Mouse (Mus musculus) cerebellum, adult 2 months (tissue): ENCODE results near the gene Dcst2. TPM values are rescaled to one million over a fixed set of nuclear protein-coding genes. Genes with fewer than 3 reads are reported as not detected.
A peak's percentile ranks its signal among the peaks of the same experiment; 100 is the strongest.

Experiments
- DNase-seq, 2 experiments: peaks; one replicate each; pipeline ENCODE4 v3.0.0; 2021
- H3K27ac ChIP-seq: fragments of 200-500 bp; 2 replicates; pipeline ENCODE4 v1.5.1; 2012; ENCODE audit warnings: low read length, control low read depth, inconsistent platforms; ENCODE audit not compliant: insufficient read depth
- H3K27me3 ChIP-seq: fragments of 200-500 bp; 2 replicates; pipeline ENCODE4 v1.6.1; 2012; ENCODE audit warnings: inconsistent platforms, mild to moderate bottlenecking, low read length, moderate library complexity; ENCODE audit not compliant: control insufficient read depth, insufficient read depth
- H3K4me1 ChIP-seq: fragments of 200-500 bp; 2 replicates; pipeline ENCODE4 v1.6.1; 2011; ENCODE audit warnings: low read length; ENCODE audit not compliant: control insufficient read depth, insufficient read depth
- H3K4me3 ChIP-seq: fragments of 200-500 bp; replicated peaks from 2 replicates; pipeline ENCODE3; 2011; ENCODE audit warnings: mild to moderate bottlenecking, low read depth, low read length, control low read depth; ENCODE audit not compliant: insufficient read depth
- CTCF ChIP-seq: fragments of 200-500 bp; IDR thresholded peaks from 2 replicates; pipeline ENCODE4 v1.5.1; 2011; ENCODE audit warnings: low read depth, mild to moderate bottlenecking, control low read depth, low read length, moderate library complexity, borderline replicate concordance; ENCODE audit not compliant: insufficient read depth
- POLR2A ChIP-seq: fragments of 200-500 bp; IDR thresholded peaks from 2 replicates; pipeline ENCODE4 v1.6.1; 2011; ENCODE audit warnings: low read length, control low read depth, borderline replicate concordance; ENCODE audit not compliant: insufficient read depth
- WGBS: fragments of 180-500 bp; shearing (Covaris S2); methylation state at CpG from one replicate; pipeline ENCODE4 v1.1.7; 2018; 5-methylcytosine and 5-hydroxymethylcytosine counted together
- polyA plus RNA-seq: library from polyadenylated mRNA; depleted of rRNA; stranded (reverse); fragments of >200 nt; gene quantifications from 2 replicates; pipeline ENCODE4 v1.2.3, GENCODE M21; 2012

Gene Dcst2
- polyA plus RNA-seq, 1 experiment: 0.36 TPM

DNA sequence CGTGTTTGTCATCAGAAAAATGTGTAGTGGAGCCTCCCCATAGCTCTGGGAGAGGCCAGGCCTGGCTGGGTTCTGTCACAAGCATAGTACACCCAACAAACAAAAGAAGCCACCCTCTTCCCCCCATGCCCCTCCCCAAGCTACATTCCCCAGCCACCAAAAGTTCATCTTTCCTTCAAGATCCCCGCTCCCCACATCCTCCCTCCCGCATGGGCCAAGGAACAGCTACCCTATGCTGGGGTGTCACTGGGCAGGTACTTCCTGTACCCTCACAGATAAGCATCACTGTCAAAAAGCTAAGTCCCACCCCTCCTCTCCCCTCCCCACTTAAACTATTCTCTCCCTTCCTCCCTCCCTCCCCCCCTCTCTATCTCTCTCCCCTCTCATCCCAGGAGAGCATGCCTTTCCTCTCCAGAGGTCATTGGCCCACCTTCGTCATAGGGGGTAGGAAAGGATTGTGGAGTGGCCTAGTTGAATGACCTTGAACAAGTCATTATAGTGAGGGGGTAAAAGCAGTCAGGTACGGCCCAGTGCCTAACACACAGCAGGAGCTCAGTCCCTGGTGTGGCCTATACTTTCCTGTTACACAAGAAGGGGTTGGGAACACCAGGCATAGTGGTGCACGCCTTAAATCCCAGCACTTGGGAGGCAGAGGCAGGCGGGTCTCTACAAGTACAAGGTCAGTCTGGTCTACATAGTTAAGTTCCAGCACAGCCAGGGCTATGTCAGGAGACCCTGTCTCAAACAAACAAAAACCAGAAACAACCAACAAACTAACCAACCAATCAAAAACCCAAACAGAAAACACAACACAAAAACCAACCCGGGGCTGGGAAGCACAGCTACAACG lies 20.5 kb downstream of the Dcst2 start:
- H3K27ac ChIP-seq: no peak overlapping the region
- peak in 1 of 2 experiments; percentile 4 for DNase-seq
- no peaks in the 10 kb centered on the region for H3K27me3 ChIP-seq
- 92% methylated on average over 9 of the region's 9 CpGs for WGBS
- peaks cover 17% of the 10 kb centered on the region for H3K4me1 ChIP-seq
- TF ChIP-seq CTCF (no peak), POLR2A (no peak)
- H3K4me3 ChIP-seq: no peak overlapping the region

DNA sequence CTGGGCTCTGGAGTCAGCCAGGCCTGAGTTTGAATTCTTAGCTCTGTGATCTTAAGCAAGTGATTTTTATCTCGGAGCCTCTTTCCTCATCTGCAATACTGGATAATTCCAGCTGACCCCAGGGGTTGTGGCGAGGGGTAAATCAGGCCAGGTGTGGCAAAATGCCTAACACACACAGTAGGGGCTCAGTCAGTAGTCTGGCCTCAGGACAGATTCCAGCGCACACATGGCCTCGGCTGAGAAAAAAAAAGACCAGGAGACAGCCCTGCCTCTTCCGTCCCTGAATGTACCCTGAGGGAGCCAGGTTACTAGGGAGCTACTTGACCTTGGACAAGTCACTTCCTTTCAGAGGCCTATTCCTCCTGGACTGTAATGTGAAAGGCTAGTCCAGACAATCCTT lies 21.2 kb downstream of the Dcst2 start:
- Histone ChIP-seq H3K4me1 (peaks cover 23% of the 10 kb centered on the region), H3K4me3 (no peak overlapping the region), H3K27me3 (no peaks in the 10 kb centered on the region), H3K27ac (no peak overlapping the region)
- peak in 1 of 2 experiments; percentile 9 for DNase-seq
- WGBS: 44% methylated on average over 5 of the region's 5 CpGs
- TF ChIP-seq POLR2A (no peak), CTCF (no peak)

DNA sequence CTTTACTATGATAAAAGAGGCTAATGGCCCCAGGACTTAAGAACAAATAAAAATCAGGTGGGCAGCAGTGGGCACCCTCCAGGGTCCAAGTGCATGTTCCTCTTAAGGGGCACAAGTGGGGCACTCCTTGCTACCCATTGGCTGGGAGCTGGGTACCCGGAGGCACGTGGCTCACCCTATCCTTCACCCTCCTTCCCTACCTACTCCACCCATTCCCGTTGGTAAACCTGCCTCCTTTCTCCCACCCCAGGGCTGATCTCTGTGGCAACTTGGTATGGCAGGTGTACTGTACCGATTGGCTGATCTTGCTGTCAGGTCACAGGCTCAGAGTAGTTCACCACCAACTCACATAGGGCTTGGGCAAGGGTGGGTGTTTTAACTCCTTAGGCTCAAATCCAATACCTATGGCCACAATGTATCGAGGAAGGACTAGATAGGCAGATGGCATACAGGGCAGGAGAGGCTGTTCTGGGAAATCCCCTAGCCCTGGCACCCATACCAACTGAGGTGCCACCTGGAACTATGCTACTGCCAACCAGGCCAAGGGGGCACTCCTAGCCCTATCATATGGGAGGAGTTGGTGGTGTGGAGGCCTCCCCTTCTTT lies 22.0 kb downstream of the Dcst2 start:
- WGBS: 51% methylated on average over 5 of the region's 5 CpGs
- Histone ChIP-seq H3K27me3 (no peaks in the 10 kb centered on the region), H3K4me1 (peaks cover 28% of the 10 kb centered on the region), H3K4me3 (no peak overlapping the region), H3K27ac (no peak overlapping the region)
- peak in 1 of 2 experiments; percentile 17 for DNase-seq
- TF ChIP-seq CTCF (no peak), POLR2A (no peak)

DNA sequence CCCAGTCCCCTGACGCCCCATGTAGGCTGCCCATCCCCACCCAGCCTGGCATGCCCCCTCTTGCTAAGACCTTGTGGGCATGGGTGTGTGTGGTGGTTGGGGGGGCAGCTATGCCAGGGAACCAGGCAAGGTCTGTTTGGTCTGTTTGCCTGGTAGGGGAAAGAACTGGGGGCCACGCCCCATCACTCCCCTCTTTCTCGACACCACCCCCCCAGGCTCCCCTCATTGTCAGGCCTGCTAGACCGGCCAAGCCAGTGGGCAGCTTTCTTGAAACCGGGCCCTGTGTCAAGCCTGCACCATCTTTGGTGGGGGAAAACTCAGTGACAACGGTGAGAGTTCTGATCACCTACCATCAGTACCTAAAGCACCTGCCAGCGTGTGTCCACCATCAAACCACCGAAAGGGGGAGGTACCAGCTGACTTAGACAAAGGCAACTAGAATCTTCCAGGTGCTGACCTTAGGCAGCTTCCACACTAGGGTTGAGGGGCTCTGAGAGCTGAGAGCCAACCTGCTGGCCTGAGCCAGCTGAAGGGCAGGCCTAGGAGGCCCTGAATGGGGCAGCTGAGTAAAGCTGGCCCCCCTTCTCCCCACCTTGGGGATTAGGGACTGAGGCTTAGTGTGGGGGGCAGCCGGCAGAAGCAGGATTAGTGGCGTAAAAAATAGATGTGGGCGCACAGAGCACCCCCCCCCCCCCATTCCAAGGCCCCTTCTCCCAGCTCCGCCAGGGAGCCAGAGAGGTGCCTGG lies 22.7 kb downstream of the Dcst2 start:
- 62% methylated on average over 12 of the region's 12 CpGs for WGBS
- DNase-seq: peak in 1 of 2 experiments; percentile 8
- TF ChIP-seq CTCF (no peak), POLR2A (no peak)
- no peak overlapping the region for H3K27ac ChIP-seq
- no peaks in the 10 kb centered on the region for H3K27me3 ChIP-seq
- peaks cover 28% of the 10 kb centered on the region for H3K4me1 ChIP-seq
- no peak overlapping the region for H3K4me3 ChIP-seq

DNA sequence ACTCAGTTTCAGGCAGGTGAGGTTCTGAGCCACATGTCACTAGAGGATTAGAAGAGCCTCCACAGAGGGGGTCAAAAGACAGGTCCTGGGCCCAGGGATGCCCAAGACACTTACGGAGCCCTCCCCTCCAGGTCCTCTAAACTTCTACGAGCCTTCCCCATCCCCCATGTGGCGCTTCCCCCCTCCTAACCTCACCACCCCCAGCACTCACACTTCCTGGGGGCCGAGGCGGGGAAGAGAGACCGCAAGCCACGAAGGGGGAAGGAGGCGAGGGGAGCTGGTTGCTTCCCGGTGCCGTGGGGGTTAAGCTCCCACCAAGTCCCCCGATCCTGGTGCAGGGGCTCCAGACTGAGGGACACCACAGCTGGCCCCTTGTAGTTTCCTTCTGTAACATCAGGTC lies 23.7 kb downstream of the Dcst2 start:
- no peak overlapping the region for H3K4me3 ChIP-seq
- 72% methylated on average over 11 of the region's 11 CpGs for WGBS
- H3K4me1 ChIP-seq: peaks cover 33% of the 10 kb centered on the region
- peak in 1 of 2 experiments; percentile 5 for DNase-seq
- H3K27me3 ChIP-seq: no peaks in the 10 kb centered on the region
- no peak overlapping the region for H3K27ac ChIP-seq
- TF ChIP-seq CTCF (no peak), POLR2A (no peak)

DNA sequence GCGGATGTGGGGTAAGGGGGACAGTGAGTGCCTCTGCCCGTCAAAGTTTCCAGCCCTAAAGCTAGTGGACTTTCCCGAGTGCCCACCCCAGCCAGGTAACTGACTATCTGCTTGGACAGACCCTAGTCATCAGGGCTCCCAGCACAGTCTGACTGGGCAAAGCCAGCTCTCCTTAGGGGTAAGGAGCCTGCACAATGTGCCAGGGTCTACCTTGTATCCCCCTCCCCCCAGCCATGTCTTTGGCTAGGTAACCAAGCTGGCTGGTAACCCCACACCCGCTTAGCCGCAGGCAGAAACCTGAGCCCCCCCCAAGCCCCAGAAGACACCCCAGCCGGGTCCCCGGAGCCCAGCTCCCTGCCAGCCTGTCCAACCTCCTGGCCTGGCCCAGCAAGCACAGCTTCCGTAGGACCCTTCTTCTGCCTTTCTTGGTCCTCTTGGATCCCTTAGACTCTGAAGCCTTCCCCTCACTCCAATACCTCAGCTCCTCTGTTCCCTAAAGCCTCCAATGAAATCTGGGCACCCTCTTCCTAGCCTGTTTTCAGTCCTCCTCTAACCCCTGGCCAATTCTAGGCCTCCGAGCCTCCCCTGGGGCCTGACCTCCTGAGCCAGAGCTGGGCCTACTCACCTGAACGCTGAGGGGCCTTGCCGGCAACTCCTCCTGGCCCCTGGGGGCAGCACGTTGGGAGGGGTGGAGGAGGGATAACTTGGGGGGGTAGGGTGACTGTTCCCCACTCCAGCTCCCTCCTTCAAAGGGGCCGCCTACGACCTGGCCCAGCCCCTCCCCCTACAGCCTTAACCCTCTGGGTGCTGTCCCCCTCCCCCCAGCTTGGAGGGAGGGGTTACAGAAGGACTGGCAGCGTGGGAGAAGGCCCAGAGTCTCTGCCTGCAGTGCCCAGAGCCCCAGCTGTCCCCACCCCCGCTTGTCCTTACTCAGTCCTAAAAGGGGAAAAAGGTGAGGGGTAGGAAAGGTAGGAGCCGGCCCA lies 25.0 kb downstream of the Dcst2 start:
- H3K27ac ChIP-seq: no peak overlapping the region
- H3K27me3 ChIP-seq: no peaks in the 10 kb centered on the region
- no peak overlapping the region for H3K4me3 ChIP-seq
- H3K4me1 ChIP-seq: peaks cover 38% of the 10 kb centered on the region
- WGBS: 65% methylated on average over 17 of the region's 17 CpGs
- no peak for DNase-seq
- TF ChIP-seq POLR2A (no peak), CTCF (no peak)

DNA sequence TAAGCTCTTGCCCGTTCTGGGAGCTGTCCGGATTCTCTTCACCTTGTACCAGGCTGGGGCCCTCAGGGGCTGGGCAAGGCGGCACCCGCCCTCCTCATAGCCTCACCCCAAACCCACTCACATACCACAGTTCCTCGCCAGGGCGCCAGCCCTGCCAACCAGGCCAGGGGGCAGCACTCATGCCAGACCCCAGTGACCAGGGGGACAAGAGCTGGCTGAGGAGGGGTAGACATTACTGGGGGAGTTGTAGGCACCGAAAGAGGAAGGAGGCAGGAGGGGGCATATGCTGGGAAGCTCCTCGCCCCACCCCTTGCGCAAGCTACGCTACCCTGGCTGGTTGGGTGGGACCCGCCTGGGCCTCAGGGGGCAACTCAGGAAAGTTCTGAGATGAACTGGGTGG lies 25.9 kb downstream of the Dcst2 start:
- H3K27ac ChIP-seq: no peak overlapping the region
- TF ChIP-seq CTCF (no peak), POLR2A (no peak)

More for the DNA sequence above, 25.9 kb downstream of the Dcst2 start:
- Histone ChIP-seq H3K4me1 (peaks cover 38% of the 10 kb centered on the region), H3K4me3 (no peak overlapping the region), H3K27me3 (no peaks in the 10 kb centered on the region)
- peak in 1 of 2 experiments; percentile 27 for DNase-seq
- 65% methylated on average over 11 of the region's 11 CpGs for WGBS
